Mouse (Mus musculus): ENCODE measurements around the gene Ticrr.

Gene Ticrr

DNA sequence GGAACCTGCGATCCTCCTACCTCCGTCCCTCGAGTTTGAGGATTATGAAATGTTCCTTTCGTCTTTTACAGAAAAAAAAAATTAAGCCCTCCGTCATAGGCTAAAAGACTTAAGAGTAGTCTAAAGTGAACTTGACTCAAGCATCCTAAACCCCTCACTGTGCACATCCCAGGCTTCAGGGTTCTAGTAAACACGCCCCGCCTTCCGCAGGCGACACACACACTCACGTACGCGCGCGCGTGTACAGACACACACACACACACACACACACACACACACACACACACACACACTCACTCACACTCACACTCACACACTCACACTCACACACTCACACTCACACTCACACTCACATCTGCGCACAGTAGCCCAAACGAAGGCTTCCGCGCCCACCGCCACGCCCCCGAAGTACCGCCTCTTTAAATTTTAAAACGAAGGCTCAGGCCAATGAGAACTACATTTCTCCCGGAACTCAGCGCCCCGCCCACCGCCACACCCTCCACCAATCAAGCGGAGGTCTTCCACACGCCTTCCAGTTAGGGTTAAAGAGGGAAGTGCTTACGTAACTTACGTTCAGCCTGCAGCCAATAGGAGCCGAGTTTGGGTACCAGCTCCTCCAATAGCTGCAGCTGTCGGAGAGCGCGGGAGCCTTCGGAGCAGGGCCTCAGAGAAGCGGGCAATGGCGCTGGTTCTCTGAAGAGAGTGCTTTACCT, at the start of gene Ticrr:
Ticrr (plus strand) TSS at position 619 of the 713 bp plus-strand sequence.
- DNase-seq (ENCODE audit: low read depth, low spot score): peak; percentile 99

DNA sequence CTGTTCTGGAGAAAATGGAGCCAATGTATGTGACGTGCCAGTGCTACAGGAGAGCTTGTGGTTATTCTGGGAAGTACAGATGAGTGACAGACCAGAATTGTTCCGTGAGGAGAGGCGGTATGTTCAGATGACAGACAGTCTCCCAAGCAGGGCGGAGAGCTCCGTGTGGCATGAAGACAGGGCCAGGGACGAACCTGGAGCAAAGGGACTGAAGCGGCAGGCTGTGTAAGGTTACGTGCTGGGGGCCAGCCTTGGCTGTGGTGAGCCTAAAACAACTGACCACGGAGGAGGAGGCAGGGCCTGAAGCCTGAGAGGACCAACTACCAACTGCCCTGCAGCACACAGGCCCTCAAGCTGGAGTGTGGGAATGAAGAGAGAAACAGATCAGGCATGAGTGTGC, 48.1 kb upstream of the Ticrr start:
- no peak for DNase-seq (ENCODE audit: low read depth, low spot score)

DNA sequence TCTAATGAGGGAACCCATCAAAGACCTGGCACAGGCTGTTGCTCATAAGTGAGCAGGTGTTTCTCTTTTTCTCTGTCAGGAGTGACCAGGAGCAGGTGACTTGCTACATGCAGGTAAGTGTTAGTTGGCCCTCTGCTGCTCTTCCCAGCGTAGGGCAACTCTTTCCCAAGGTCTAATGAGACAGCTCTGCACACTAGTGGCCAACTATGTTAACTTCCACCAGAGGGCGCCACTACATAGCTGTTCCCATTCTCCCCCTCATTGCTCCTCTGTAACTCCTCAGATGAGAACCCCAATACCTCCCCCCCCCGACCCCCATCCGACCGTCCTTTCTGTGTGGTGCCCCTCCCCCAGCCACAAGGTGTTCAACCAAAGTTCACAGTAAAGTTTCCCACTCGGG, 47.2 kb upstream of the Ticrr start:
- DNase-seq (ENCODE audit: low read depth, low spot score): peak; percentile 57

DNA sequence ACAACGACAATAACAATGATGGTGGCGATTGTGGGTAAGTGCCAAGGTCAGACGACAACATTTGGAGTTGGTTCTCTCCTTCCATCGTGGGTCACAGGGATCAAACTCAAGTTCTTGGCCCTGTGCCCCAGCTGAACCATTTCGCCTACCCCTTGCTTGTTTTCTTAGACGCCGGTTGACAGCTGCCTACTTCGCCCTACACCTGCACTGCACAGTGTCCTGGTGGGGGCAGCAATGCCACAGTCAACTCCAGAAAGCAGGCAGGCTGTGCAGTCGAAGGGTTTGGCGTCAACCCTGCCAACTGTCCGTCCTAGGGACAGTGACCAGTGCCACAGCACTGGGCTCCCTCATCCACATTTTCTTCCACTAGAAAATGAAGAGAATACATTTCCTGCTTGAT, 46.7 kb upstream of the Ticrr start:
- peak; percentile 5 for DNase-seq (ENCODE audit: low read depth, low spot score)

DNA sequence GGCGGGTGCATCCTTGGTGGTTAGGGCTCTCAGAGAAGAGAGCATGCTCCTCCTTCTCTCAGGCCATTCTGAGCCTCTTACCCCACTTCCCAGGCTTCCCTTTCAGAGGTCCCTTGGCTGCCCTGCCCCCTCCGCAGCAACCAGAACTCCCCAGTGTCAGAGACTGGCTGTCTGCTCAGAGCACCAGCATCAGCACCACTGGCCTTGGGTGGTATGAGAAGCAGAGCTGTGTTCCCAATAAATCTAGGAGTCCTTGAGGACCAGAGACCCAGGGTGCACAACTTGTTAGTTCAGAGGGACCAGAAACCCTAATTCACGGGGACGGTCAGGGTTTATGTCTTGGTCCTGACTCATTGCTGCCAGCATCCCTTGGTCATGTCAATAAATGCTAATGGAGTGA, 45.0 kb upstream of the Ticrr start:
- DNase-seq (ENCODE audit: low read depth, low spot score): no peak

- no peak for DNase-seq (ENCODE audit: low read depth, low spot score)
Measured at GRCm38 (mm10) chr7:79615941-79616340, 44.1 kb upstream of the Ticrr start.

DNA sequence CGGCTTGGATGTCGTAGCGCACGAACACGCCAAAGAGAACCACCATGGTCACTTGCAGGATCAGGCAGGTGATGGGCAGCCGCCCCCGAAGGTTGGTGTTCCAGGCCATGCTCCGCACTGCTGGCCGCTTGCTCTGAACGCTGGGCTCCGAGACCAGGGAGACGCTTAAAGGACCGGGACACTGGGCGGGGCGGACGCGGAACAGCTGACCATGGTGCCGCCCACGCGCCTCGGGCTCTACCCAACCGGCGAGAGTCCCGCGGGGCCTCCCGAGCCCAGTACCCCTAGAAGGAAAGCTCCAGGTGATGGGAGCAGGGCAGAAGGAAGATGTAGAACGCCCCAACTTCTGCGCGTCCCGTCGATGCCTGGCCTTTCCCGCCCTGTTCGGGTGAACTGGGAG, 42.6 kb upstream of the Ticrr start, which contains the start of gene Rhcg:
Rhcg (minus strand) TSS at position 240 of the 400 bp plus-strand sequence.
- DNase-seq (ENCODE audit: low read depth, low spot score): no peak

GRCm38 (mm10) chr7:79619493-79619892, 40.5 kb upstream of the Ticrr start:
- DNase-seq (ENCODE audit: low read depth, low spot score): peak; percentile 22

DNA sequence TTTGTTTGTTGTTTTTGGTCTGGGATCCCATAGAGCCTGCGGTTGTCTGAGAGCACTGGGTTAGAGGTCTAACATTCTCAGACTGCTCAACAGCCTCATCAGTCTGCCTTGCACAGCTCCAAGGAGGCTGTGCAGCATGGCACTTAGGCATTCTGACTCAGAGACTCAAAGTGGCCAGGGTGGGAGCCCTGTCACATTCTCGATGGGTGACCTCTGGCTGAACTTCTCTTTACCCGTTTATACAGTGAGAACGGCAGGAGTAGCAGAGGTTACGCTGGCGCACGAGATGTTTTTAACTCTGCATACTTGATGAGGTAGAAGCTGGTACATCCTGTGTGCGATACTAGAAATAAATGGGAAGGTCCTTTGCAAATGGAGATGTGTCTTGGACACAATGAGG, 36.9 kb upstream of the Ticrr start:
- no peak for DNase-seq (ENCODE audit: low read depth, low spot score)

GRCm38 (mm10) chr7:79626170-79626569, 33.8 kb upstream of the Ticrr start:
- DNase-seq (ENCODE audit: low read depth, low spot score): no peak

DNA sequence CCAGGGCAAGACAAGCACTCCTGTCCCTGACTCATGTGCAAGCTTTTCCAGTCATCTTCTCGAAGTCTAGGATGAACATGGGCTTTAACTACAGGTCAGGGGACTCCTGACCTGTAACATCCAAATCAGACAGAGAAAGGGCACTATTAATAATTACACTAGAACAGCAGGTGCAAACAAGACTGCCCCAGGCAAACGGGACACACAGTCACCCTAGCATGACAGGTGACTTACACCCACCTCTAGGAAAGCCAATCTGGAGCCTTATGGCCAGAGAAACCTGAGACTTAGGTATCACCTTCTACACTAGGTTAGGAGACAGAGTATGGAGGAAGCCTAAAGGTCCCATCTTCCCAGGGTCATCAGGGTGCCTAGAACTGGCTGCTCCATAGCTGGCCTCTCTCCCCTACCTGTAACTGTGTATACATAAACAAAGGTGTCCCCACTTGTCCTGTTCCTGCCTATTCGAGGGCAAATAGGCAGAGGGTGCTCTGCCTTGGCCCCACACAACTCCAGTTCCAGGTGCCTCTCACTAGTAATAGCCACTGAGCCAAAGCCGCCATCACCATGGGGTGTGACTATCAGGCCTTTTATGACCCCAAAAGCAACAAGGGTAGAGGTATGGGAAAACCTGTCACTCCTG, 31.6 kb upstream of the Ticrr start:
- DNase-seq (ENCODE audit: low read depth, low spot score): no peak

GRCm38 (mm10) chr7:79631773-79632348, 28.1 kb upstream of the Ticrr start:
- no peak for DNase-seq (ENCODE audit: low read depth, low spot score)

GRCm38 (mm10) chr7:79647233-79647632, 12.8 kb upstream of the Ticrr start:
- DNase-seq (ENCODE audit: low read depth, low spot score): no peak

DNA sequence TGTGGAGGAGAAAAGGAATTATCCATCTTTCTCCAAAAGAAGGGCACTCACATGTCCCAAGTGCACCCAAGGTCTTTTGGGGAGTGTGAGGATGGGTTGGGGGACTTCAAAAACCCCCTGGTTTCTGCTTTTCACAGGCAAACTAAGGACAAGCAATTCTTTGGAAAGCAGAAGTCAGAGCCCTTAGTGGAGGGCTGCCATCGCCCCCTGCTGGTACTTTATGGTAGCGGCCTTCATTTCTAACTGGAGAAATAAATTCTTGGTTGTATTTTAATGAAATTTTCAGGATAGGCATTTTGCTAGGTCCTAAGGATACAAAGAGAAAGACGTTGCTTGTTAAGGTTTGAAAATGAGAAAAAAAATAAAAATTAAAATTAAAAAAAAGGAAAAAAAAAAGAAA, 11.0 kb upstream of the Ticrr start:
- DNase-seq (ENCODE audit: low read depth, low spot score): peak; percentile 61

DNA sequence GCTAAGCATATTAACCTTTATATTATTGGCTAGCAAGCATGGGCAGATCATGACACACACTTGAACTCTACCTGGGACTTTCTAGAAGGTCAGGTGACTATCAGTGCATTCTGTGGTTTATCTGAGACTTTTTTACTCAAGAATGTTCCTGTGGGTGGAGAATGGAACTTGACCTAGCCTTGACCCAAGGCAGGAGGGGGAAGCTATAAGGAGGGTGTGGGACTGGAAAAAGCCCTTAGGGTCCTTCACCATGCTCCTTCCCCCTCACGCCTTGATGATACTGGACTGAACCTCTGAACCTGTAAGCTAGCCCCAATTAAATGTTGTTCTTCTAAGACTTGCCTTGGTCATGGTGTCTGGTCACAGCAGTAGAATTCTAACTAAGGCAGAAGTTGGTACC, 5.8 kb upstream of the Ticrr start:
- DNase-seq (ENCODE audit: low read depth, low spot score): no peak

GRCm38 (mm10) chr7:79654586-79654985, 5.4 kb upstream of the Ticrr start:
- no peak for DNase-seq (ENCODE audit: low read depth, low spot score)

DNA sequence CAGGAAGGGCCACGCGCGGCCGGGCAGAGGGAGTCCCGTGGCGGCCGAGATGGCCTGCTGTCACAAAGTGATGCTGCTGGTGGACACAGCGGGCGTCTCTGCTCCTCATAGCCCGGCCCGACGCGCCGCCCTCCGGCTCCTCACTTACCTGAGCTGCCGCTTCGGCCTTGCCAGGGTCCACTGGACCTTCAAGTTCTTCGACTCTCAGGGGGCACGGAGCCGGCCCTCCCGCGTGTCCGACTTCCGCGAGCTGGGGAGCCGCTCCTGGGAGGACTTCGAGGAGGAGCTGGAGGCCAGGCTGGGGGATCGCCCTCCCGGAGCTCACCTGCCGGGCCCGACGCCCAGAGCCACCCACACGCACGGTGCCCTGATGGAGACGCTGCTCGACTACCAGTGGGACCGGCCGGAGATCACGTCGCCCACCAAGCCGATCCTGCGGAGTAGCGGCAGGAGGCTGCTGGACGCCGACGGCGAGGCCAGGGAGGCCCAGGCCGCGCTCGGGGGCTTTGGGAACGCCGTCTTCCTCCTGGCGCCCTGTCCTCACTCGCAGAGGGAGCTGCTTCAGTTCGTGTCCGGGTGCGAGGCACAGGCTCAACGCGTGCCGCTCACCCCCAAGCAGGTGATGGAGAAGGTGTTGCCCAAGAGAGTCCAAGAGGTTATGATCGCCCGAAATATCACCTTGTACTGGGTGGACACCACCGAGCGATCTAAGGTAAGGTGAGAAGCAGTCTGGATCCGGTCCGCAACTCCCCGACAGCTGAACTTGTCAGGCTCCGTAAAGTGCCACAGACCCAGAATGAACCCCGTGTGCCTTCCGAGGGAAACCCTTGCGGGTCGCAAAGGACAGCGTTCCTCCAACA, 525 bp downstream of the Ticrr start:
- no peak for DNase-seq (ENCODE audit: low read depth, low spot score)

DNA sequence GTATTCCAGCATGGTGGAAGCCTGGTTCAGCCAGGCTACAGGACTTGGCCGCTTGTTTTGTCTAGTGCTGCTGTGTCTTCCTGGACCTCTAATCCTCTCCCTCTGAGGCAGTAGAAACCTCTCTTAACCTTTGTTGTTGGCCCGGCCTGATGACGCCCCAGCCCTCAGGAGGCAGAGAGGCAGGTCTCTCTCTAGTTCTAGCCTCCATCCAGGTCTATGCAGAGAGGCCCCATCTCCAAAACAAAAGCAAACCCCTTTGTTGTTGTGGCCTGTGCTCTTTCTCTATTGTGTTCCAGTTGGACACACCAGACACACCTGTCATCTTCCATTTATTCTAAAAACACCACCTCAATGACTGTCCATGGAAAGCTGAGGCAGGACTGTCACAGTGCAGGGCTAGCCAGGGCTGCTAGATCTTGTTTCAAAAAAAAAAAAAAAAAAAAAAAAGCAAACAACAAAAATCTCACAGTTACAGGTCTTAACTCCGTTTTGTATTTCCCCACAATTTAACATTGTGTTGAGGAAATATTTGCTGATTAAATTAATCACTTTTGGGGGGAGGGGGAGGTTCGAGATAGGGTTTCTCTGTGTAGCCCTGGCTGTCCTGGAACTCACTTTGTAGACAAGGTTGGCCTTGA, 1.4 kb downstream of the Ticrr start:
- no peak for DNase-seq (ENCODE audit: low read depth, low spot score)

GRCm38 (mm10) chr7:79666690-79667089, 6.7 kb downstream of the Ticrr start:
- DNase-seq (ENCODE audit: low read depth, low spot score): peak; percentile 16

- DNase-seq (ENCODE audit: low read depth, low spot score): no peak
Measured at GRCm38 (mm10) chr7:79670900-79671604, 11.1 kb downstream of the Ticrr start.

- peak; percentile 42 for DNase-seq (ENCODE audit: low read depth, low spot score)
Measured at GRCm38 (mm10) chr7:79679186-79679585, 19.2 kb downstream of the Ticrr start.
